Mouse (Mus musculus) cerebellum, adult 8-10 months (tissue): ENCODE measurements around the gene Rab3gap1.
"Not testable (repeated sequence)": the region's sequence is repeated elsewhere in the genome, so short reads cannot be mapped to it uniquely, and the experiment has no call there.

Experiments
- DNase-seq: peaks from one replicate; pipeline ENCODE4 v3.0.0; 2022

Rab3gap1 gene

GRCm38 (mm10) chr1:127933405-127933804 is 64.8 kb downstream of the Rab3gap1 start:
- no peak for DNase-seq

GRCm38 (mm10) chr1:127934322-127934721 is 65.7 kb downstream of the Rab3gap1 start:
- no peak for DNase-seq

GRCm38 (mm10) chr1:127937277-127937676 is 68.7 kb downstream of the Rab3gap1 start:
- no peak for DNase-seq

- DNase-seq, result no peak
Observed at GRCm38 (mm10) chr1:127942231-127942630, 73.7 kb downstream of the Rab3gap1 start.

- no peak for DNase-seq
Observed at GRCm38 (mm10) chr1:127943516-127943915, 74.9 kb downstream of the Rab3gap1 start.

- peak; percentile 6 for DNase-seq
Observed at GRCm38 (mm10) chr1:127945696-127946575, 77.4 kb downstream of the Rab3gap1 start.

GRCm38 (mm10) chr1:127946615-127947249 is 78.2 kb downstream of the Rab3gap1 start:
- DNase-seq, result no peak

GRCm38 (mm10) chr1:127948748-127949147 is 80.2 kb downstream of the Rab3gap1 start:
- no peak for DNase-seq

- no peak for DNase-seq
Observed at GRCm38 (mm10) chr1:127952276-127952675, 83.7 kb downstream of the Rab3gap1 start.

GRCm38 (mm10) chr1:127954198-127954597 is 85.6 kb downstream of the Rab3gap1 start:
- DNase-seq, result not testable (repeated sequence)

- DNase-seq, result no peak
Observed at GRCm38 (mm10) chr1:127954800-127955199, 86.2 kb downstream of the Rab3gap1 start.

GRCm38 (mm10) chr1:127956524-127956923 is 88.0 kb downstream of the Rab3gap1 start:
- no peak for DNase-seq

GRCm38 (mm10) chr1:127958801-127959200 is 90.2 kb downstream of the Rab3gap1 start:
- DNase-seq, result no peak

- no peak for DNase-seq
Observed at GRCm38 (mm10) chr1:127959312-127959718, 90.7 kb downstream of the Rab3gap1 start.

- DNase-seq, result no peak
Observed at GRCm38 (mm10) chr1:127961140-127961539, 92.6 kb downstream of the Rab3gap1 start.

GRCm38 (mm10) chr1:127963326-127963725 is 94.8 kb downstream of the Rab3gap1 start:
- DNase-seq, result no peak

GRCm38 (mm10) chr1:127970870-127971269 is 102.3 kb downstream of the Rab3gap1 start:
- DNase-seq, result no peak

- no peak for DNase-seq
Observed at GRCm38 (mm10) chr1:127974082-127974481, 105.5 kb downstream of the Rab3gap1 start.

GRCm38 (mm10) chr1:127975676-127976075 is 107.1 kb downstream of the Rab3gap1 start:
- DNase-seq, result no peak

- DNase-seq, result no peak
Observed at GRCm38 (mm10) chr1:127976106-127976505, 107.5 kb downstream of the Rab3gap1 start.

GRCm38 (mm10) chr1:127978125-127978524 is 109.6 kb downstream of the Rab3gap1 start:
- no peak for DNase-seq

GRCm38 (mm10) chr1:127980911-127981559 is 112.5 kb downstream of the Rab3gap1 start:
- no peak for DNase-seq

- no peak for DNase-seq
Observed at GRCm38 (mm10) chr1:127982268-127982667, 113.7 kb downstream of the Rab3gap1 start.
